Mouse (Mus musculus) adrenal gland, postnatal 4 days (tissue): ENCODE measurements around the gene Dusp15. TPM values are rescaled to one million over a fixed set of nuclear protein-coding genes. Genes with fewer than 3 reads are reported as not detected.

ENCODE experiments used
- DNase-seq, 2 experiments: peaks; one replicate each; pipeline ENCODE4 v3.0.0; 2021 to 2022; ENCODE audit warnings: low spot score in 2 of 2, mixed read lengths in 2 of 2
- long read RNA-seq, 2 experiments: library from polyadenylated mRNA; stranded (forward); transcript quantifications; one replicate each; pipeline ENCODE4 v2.0.0; 2021
- total RNA-seq, 2 experiments: library from RNA; stranded (reverse); gene quantifications; 2 replicates each; pipeline ENCODE4 v1.2.3; 2021

The Dusp15 gene
- total RNA-seq = 1 to 10 TPM; 3.2 to 6.0 TPM
- long read RNA-seq, experiment 1, partial matches to known transcripts = 0 of 2 reads
- long read RNA-seq, experiment 1, other reads (novel, unspliced or antisense) = 0 of 2 reads
- long read RNA-seq, experiment 2, partial matches to known transcripts = 0 of 3 reads
- long read RNA-seq, experiment 2, other reads (novel, unspliced or antisense) = 1 of 3 reads

DNA sequence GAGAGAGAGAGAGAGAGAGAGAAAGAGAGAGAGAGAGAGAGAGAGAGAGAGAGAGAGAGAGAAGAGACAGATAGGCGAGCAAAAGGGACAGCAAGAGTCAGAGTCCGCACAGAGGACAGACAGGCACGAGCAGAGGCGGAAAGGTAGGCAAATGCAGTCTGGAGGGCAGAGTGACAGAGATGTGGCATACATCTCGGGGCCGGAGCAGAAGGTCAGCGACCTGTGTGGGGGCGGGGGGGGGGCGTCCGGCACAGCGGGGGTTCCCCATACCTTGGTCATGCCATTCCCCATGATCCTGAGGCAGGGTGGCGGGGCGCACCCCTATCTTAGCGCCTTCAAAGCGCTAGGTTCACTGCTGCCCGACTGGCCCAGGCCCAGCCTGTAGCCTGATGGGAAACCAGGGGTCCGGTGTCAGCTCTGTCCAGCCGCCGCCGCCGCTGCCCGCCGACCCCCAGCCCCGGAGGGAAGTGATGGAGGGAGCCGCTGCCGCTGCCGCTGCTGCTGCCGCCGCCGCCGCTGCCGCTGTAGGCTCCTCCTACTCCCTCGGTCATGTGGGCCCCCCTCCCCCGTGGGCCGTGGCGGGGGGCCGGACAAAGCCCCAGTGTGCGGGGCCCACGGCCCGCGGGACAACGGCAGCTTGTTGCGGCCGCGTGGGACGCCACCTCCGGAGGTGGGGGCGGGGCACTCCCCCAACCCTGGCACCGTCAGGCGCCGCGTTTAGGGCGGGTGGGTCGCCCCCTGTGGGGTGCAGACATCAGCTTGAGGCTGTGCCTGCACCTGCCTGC lies at the start of gene Dusp15:
Dusp15 (minus strand) TSS at position 634 of the 785 bp plus-strand sequence.
- DNase-seq = no peak

DNA sequence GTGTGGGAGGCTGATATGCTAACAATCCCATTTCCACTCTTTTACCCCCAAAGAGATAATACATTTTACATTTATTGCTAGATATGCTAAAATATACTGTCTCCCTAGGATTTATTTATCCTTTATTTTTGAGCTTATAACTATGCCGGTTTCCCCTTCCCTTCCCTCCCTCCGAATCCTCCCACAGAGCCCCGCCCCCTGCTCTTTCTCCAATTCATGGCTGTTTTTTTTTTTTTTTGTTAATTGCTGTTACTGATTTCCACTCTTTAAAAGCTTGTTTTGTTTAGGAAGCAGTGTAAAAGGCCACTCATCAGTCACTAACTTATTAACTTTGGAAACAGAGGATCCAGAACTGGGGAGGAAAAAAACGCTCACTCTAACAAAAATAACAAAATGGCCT lies 45.5 kb upstream of the Dusp15 start:
- no peak for DNase-seq

DNA sequence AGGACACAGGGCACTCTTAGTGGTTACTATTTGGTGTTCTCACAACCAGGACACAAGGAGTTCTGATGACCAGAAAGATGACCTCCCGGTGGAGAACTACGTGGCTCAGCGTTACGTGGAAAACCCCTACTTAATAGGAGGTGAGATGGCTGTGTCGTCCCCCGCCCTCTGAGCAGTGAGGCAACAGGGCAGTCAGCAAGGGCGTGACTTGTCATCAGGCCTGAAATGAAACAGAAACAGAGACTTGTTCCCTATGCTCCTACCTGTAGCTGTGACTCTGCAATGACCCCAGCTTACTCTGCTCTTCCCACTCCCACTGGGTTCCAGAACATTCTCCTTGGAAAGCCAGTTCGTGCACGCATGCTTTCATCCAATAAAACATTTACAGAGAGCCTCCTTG lies 40.0 kb upstream of the Dusp15 start:
- DNase-seq = no peak

DNA sequence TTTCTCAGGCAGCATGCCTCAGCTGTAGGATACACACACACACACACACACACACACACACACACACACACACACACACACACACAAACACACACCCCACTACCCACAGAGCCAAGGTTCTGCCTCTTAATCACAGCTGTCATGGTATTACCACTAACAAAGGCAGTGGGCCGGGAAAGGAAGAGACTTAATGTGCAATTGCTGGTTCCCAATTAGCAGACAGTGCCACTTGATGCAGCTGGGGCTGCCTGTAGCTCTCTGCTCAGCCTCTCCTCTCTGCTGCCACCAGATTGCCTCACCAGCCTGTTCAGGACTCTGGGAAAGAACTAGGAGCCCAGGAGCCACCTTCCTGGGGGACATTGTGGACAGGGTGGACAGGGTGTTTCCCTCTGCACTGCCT lies 34.1 kb upstream of the Dusp15 start:
- DNase-seq = no peak

DNA sequence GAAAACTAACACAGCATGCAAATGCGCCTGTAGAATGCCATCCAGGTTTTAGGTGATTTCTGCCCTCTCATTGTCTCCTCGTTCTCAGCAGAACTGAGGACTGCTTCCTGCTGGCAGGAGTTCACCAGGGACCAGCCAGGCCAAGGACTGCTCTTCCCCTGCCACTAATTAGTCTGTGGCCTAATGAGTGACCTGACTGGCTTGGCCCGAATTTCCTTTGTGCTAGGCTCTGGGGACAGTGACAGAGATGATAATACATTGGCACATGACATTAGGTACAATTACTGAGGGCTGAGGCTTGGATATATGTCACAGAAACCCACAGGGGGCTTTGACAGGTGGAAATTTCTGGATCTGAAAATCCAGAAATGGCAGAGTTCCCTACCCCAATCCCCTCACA lies 25.5 kb upstream of the Dusp15 start:
- no peak for DNase-seq

DNA sequence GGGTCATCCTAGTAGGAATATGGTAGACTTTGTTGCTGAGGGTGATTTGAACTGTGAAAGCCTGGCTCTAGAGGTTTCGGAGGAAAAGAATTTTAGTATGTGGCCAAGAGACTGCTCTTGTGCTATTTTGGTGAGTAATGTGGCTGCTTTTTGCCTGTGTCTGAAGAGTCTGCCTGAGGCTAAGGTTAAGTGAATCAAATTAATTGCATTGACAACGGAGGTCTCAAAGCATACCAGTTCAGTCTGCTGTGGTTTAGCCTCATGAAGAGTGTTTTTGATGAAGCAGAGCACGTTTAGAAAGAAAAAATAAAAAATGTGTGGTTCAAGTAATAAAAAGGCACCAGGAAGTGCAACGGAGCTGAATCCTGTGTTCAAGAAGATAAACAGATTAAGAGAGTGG lies 14.1 kb upstream of the Dusp15 start:
- no peak for DNase-seq

DNA sequence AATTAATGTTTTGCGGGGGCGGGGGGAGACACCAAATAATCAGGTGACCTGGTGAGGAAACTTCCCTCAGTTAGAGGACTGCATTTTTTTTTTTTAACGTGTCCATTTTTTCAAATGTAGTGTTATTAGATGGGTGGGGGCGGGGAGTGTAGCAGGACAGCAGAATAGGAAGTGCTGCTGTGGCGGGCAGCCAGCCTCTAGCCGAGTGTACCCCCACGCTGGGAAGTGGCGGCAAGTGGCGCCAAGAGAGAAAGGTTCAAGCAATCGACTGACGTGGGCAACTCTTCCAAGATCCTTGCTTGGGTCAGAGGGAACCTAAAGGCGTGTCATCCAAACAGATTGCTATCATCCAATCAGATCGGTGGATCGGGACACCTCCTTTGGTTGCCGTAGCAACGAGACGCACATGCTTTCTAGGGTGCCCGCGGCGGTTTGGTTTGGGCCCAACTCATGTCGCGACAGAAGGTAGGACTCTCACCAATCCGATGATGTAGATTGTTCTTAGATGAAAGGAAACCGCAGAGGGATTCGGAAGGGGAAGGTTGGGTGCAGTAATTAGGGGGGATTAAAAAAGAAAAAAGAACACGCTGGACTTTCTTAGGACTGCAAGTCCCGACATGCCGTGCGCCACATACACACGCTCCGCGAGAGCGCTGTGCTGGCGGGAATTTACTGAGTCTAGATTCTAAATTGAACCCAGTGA lies 10.7 kb upstream of the Dusp15 start, which contains the start of gene Ttll9:
Ttll9 (plus strand) TSS at position 395 of the 703 bp plus-strand sequence.
- DNase-seq = peak in 1 of 2 experiments; percentile 67

DNA sequence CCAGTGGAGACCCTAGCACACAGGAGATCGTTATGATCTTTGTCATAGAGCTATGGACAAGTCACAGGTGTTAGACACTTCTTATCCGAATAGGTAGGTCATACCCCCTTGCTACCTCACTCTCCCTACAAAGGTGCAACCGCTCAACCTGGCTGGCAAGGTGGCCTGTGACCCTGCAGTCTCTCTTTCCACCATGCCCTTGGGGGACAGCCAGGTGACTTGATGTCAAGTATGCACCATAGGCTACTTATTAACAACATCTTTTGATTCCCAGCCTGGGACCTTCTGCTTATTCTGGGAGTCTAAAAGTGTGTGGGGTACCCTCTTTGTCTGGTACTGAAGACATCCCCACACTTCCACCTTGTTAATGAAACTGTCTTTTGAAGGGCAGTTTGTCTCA lies 6.6 kb upstream of the Dusp15 start:
- no peak for DNase-seq

DNA sequence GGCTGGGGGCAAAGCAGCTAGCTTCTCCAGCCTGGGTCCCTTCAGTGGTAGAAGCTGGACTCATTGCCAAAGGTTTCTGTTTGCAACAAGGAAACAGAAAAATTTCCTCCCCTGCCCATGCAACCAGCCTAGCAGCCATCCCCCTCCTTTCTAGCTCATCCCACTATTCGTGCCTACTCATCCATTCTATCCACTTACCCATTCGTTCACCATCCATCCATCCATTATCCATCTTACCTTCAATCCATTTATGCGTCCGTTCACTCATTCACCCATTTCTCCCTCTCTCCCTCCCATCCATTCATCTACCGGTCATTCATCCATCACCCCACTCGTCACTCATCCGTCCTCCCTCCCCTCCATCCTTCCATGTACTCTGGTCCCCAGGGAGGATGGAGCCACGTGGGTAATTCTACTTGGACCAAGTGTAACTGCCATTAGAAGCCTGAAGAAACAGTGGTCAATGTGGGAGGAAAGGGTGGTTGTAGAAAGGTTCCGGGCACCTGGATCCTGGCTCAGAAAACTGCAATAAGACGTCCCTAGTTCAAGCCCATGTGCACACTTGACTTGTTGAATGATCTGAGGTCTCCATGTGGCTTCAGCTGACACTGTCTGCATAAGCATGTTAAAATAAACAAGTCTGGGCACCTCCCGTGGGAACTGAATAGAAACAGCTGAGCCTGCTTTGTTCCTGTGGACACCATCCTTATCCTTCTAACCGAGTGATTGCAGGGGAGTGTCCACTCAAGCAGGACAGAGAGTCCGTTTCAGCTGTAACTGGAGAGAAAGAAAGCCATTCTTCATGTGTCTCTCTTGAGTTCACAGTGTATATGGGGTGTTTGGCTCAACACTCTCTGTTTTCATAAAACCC lies 587 bp upstream of the Dusp15 start:
- no peak for DNase-seq

DNA sequence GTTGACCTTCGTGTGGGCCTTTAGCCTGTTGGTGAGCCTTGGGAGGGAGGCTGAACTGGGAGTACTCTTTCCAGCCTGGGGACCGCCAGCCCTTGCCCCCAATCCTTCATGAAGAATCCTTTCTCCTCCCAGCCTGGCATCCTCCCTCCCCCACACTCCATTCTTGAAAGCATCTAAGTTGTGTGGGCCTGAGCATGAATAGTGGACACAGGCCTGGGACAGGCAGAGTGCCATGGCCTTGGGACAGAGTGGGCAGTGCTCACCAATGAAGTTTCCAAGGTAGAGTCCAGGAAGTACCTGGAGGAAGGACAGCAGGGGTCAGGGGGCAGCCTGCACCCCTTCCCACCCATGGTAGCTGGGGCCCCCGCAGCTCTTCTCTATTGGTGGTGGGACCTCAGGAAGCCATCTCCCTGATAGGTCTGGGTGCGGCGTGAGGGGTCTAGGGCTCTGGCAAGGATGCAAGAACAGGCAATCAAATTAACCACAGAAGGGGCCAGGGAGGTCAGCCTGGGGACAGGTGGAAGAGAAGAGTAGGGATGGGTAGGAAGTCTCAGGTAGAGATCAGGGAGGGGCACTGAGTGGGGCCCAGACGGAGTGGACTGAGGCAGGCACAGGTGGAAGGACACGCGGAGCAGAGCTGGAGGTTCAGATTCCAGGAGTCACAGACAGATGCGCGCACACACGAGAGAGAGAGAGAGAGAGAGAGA lies 987 bp downstream of the Dusp15 start:
- DNase-seq = no peak

DNA sequence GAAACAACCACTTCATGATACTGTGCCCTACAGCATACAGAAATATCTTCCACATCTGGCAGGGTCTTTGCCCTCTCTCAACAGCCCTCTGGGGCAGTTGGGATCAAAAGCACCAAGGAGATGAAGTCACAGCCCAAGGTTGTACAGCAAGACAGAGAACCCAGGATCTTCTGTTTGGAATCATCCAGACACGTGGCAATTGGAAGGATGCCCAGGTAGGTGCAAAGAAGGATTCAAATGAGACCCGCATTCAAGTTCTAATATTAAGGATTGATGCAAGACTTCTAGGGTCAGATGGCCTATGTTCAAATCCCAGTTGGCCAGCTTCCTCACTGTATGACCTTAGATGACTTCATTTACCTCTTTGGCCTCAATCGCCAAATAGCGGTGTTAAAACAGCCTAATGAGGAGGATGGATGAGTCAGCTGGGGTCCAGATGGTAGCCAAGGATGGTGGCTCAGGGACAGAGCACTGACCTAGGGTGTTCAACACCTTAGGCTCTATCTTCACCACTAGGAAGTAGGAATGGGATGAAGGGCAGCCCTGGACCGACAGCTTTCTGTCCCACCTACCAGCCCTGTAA lies 3.0 kb downstream of the Dusp15 start:
- no peak for DNase-seq

DNA sequence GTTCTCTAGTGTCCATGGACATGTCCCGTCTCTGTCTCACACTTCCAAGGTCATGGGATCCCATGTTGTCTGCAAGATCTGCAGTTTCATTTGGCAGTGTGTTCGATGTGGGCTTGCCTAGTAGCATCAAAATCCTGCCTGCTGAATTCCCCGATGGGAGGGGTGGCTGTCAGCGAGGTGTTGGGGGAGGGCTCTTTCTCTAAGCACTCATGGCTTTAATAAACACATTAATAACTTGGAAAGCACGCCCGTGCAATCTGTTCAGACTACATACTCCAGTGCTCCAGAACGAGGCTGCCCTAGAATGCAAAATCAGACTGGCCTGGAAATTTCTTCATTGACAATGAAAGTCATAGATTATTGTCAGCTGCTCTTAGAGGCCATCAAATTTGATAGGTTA lies 4.4 kb downstream of the Dusp15 start:
- no peak for DNase-seq

DNA sequence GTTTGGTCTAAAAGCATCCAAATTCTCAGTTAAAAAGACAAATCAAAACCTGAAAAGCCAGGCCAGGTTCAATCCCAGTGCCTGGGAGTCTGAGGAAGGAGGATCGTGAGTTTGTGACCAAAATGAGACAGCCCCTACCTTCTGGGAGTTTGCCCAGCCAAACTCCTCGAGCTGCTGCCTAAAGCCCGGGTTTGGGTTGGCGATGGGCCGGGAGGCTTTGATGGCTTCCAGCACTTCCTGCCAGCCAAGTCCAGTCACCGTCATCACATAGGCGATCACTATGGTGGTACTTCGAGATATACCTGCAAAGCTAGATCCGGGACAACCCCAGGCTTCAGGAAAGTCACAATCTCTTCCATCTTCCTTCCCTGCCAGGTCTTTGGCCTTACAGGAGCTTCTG lies 7.5 kb downstream of the Dusp15 start:
- no peak for DNase-seq

DNA sequence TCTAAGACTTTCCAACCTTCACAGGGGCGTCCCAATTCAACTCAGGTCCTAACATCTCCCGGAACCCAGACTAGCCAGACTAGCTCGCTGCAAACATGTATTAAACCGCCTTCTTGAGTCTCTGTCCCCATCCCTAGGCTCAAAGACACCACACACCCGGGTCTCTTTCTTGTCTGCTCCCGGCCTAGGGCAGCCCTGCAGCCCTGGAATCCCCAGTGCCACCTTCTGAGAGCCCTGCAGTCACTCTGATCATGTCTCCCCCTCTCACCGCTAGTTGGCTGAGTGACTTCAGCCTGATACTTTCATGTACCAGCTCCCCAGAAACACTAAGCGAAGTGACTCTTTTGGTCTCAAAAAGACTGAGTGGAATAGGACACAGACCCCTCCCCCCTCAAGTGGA lies 7.9 kb downstream of the Dusp15 start:
- no peak for DNase-seq

DNA sequence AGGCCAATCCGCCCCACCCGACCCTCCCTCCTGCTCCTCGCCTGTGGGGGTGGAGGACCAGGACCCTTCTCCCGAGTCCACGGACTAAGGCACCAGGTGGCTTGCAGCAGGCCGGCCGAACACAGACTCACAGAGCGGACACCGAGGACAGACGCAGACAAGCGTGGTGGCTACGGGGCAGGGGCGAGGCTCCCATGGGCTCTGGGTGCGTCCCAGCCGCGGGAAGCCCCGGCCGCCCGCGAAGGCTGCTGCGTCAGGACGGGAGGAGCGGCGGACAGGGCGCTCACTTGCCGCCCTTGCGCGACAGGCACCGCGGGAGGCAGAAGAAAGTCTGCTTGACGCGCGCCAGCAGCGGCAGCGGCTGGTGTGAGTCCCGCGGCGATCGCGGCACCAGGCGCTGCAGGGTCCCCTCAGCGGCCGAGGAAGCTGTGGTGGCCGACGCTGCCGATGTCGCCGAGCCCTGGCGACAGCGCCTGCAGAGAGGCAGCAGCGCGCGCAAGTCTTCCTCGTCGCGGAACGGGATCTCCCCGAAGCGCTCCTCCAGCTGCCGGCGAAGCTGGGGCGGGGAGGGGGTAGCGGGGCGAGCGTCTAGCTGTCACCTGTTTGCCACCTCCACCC lies 8.5 kb downstream of the Dusp15 start:
- DNase-seq = no peak

DNA sequence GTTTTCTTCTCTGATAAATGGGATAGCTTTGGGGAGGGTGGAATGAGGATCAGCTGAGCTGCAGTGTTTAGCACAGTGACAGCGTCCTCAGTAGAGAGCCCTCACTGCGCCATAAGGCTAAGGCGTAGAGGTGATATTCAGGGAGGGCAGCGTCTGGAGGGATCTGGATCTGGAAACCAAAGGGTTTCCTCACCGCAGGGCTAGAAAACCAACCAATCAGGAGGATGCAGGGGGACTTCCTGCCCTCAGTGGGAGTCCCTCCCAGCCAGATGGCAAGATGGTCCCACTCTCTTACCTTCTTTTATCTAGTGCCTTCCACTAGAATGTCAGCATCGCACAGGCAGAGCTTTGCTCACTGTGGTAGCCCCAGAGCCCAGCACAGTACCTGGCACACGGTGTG lies 9.7 kb downstream of the Dusp15 start:
- DNase-seq = no peak

DNA sequence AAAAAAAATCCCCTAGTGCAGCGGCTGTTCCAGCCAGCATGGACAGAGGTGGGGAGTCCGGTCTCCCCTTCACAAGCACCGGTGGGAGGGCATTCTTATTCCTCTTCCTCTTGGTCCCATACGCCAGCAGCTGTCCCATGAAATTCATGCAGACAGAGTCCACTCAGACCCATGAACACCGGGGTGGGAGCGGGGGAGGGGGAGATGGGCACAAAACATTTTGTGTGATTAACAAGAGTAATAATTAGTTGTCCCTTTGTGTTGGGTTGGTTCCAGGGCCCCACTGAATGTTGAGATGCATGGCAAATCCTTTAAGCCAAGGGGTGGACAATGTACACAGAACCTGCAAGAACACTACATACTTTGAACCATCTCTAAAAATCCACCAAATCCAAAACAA lies 10.4 kb downstream of the Dusp15 start:
- no peak for DNase-seq

DNA sequence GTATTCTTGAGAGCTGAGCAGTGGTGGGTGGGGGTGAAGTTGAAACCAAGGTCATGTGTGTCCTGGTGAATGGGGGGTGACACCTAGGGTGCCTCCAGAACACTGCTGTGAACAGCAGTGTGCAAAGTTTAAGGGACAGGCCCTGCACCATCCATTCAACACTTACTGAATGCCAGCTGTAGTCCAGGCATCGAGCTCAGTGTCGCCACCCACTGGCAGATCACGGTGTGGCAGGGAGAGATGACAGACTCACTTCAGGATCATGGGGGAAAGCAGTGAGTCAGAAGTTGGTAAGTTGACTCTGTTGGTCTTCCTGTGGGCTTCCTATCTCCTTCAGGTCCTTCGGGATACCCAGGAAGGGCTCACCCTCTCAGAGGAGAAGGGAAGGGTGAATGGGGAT lies 11.7 kb downstream of the Dusp15 start:
- peak in 1 of 2 experiments; percentile 47 for DNase-seq

DNA sequence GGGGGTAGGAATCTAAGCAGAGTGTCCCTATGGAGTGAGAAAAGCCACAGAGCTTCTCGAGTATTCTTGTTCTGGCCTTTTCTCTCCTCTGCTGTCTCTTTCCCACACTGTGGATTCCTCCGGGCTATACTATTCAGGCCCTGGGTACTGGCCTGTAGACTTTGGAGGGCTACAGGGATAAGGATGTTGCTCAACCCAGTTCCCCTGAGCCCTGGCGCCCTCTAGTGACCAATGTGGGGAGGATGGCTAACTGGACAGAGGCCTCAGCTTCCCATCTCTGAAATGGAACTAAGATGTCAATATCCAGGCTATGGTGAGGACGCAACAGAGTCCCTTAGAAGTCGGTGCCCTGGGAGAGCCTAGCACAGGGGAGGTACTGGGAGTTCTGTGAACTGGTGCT lies 17.9 kb downstream of the Dusp15 start:
- DNase-seq = no peak

DNA sequence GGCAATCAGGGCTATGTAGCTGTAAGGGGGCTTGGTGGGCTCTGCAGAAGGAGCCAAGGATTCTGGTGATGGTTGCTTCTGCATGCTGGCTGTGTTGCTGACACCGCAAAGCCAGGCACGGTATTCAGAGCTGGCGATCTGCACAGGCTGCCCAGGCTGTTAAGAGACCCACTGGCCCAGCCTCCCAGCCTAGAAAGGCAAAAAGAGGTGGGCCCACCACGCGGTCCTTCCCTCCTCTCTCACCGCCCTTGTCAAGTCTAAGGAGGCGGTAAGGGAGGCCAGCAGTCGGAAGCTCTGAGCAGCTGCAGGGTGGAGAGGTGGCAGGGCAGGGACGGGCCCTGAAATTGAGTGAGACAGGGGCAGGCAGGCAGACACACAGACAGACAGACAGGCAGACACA lies 18.4 kb downstream of the Dusp15 start, which contains the start of gene Foxs1:
Foxs1 (minus strand) TSS at position 161 of the 400 bp plus-strand sequence.
- DNase-seq = no peak
